Mouse (Mus musculus) megakaryocyte progenitor cell, adult 5-6 weeks (primary cell): ENCODE results near the gene Amot. TPM values are rescaled to one million over a fixed set of nuclear protein-coding genes. Genes with fewer than 3 reads are reported as not detected.

Experiments
- ATAC-seq: replicated peaks from 2 replicates; pipeline ENCODE4 v1.8.0; 2016; ENCODE audit warnings: mild to moderate bottlenecking, moderate TSS enrichment, inconsistent platforms; ENCODE audit not compliant: poor library complexity
- total RNA-seq, 2 experiments: library from RNA; stranded (forward) in 1 of 2; stranded (reverse) in 1 of 2; fragments of 157-497, 149-512 nt in 1 of 2; fragments of 200-1000 nt in 1 of 2; gene quantifications; 2 replicates each; pipeline versions ENCODE4 v1.2.3 to v1.2.4; 2015 to 2017

Amot gene
- total RNA-seq (2015) (7.9 and 10.9 TPM in 2 replicates), total RNA-seq (2017) (7.6 and 8.7 TPM in 2 replicates)

DNA sequence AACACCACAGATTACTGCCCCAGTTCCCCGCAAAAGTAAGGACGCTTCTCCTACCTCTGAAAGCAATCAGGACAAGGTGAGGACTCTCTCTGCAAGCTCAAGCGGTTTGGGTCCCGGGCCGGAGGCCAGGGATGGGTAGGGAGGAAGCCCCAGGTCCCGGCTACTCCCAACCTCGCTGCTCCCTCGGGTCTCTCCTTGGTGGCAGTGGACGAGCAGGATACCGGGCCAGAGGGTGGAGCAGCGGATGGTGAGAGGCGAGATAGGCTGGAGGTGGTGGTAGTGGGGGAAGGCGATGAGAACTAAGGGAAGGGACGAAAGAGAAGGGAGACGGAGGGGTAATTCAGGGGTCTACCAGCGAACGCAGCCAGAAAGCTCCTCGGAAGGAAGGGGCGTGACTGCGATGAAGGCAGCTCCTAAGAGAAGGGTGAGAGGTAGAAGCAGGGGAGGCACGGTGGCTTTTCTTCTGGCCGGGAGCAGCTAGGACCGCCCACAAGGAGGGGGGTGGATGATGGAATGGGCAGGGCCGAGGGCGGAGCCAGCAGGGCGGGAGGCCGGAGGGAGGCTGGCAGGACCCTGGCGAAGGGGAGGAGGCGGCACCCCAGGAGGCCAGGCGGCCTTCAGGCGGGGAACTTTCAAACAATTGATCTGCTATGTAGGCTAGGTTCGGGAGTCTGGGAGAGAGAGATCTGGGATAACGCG is at the start of gene Amot:
Gene Amot, minus strand, starts transcription at position 465 of the 699 bp plus-strand sequence.
- ATAC-seq: peak; percentile 86

GRCm38 (mm10) chrX:145545060-145545459 is 40.1 kb upstream of the Amot start:
- no peak for ATAC-seq

DNA sequence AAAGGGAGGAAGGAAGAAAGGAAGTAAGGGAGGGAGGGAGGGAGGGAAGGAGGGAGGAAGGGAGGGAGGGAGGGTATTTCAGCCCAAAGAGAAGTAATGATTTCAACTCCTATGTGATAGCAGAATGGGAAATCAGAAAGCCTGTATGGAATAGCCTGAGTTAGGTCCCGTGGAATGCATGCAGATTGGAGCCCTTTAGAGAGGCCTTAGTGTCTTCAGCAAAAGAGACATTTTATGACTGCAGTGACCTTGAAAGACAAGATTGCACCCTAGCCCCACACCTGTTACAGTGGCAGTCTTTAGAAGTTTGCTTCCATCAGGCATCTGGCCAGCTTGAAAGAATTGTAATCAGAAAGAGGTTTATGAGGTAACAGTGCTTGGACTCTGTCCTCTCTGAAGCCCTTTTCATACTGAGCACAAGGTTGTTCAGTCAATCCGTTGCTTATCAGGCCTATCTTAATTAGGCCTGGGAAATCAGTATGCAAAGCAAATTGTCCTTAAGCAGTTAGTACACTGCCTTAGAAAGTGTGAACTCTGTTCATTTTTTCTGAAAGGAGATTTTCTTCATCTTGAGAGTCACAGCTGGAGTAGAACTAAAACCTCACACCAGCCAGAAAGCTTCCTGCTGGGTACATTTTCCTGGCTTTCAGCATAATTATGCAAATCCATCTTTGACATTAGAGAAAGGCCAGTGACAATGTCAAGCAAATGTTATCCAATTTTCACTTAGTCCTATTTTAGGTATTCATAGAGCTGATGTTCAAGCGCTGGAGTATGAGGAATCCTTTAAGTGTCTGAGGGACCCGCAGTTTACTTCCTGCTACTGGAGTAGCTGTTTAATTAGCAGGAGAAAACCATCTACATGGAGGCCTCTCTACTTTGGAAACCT is 38.9 kb upstream of the Amot start:
- ATAC-seq: no peak

GRCm38 (mm10) chrX:145541050-145541449 is 36.1 kb upstream of the Amot start:
- no peak for ATAC-seq

DNA sequence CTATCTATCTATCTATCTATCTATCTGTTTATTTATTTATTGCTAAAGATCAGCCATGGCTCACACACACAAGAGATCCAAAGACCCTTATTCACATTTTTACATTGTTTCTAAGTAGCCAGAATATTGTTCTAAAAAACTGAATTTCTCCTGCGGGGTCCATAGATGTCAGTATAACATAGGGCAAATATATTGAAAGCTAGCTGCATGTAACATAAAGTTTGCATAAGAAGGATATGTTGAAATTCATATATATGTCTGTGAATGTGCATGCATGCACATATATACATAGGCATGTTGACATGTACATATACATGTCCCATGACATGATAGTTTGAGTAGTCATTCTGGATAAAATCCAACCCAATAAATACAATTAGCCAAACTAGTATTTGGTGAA is 35.3 kb upstream of the Amot start:
- no peak for ATAC-seq

DNA sequence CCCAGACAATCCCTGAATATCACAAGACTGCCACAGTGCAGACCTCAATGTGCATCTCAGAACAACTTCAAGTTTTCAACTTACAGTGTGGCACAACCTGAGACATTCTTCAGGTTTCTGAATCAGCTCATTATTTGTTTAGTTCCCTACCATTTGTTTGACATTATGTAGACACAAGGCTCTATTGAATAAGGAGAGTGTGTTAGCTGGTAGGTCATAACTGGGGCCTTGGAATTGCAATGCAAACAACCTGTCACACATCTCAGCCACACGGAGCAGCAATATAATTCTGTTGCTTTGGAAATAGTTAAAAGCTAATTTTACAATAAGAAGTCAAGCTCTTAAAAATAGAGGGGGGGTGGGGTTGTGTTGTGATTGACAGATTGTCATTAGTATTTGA is 24.6 kb upstream of the Amot start:
- no peak for ATAC-seq

- no peak for ATAC-seq
Measured at GRCm38 (mm10) chrX:145516322-145517066, 11.5 kb upstream of the Amot start.

- ATAC-seq: no peak
Measured at GRCm38 (mm10) chrX:145515498-145516158, 10.6 kb upstream of the Amot start.

DNA sequence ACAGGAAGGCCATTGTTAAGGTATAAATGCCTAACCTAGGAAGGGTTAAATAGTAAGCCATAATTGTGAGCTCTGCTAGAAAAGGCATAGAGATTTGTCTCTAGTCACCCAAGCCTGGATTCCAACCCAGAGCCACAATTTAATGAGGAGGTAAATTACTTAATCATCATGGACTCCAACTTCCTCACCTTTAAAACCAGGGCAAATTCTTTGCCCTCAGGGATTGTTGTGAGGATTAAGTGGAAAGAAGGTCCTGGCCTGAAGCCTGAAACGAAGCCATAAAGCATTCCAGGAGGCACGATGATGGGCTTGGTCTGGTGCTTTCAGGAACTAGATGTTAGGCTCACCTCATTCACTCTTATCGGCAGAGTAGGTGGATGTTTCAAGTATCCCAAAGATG is 5.7 kb upstream of the Amot start:
- ATAC-seq: no peak

GRCm38 (mm10) chrX:145505457-145506201 is 648 bp upstream of the Amot start:
- peak; percentile 85 for ATAC-seq

DNA sequence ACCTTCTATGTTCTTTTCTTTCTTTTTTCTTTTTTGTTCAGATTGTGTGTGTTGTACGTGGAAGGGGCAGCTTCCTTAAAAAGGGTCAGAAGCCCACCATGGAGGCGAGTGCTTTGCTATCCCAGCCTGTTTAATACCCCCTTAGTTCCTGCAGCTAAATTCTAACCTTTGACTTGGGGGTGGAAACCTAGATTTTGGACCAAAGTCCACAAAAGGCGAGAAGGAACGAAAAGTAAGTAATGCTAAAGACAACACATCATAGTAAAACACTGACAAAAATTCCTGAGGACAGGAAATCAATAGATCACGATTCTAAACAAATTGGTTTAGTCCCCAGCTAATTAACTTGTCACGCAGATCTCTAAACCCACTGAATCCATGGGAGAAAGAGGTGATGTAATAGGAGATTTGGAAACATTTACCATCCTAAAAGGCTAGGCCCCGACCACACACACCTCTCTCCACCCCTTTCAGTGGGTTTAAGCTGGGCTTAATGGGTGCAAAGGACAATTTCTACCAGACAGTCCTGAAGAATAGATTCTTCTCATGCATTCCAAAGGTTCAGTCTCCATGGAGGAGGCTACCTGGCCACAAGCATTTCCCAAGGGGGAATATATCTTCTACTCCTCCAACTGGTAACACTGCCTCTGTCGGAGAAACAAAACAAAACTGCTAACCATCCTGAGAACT is 3.2 kb downstream of the Amot start:
- no peak for ATAC-seq

GRCm38 (mm10) chrX:145499101-145499500 is 5.9 kb downstream of the Amot start:
- no peak for ATAC-seq

DNA sequence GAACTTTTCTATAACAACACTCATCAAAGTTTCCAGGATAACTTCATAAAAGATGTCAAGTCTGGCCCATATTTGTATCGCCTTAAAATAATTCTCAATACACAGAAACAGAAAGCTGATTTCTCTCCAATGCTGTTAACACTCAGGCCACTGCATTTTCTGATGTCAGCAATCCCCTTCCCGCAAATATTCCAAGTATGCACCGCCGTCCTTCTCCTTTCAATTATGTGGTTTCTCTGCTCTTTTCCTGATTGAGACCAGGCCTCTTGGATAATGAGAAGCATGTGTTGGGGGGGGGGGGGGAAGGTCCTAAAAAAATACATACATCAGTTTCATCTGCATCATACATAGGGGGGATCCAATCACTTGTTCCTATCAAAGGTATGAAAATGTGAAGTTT is 6.3 kb downstream of the Amot start:
- no peak for ATAC-seq

GRCm38 (mm10) chrX:145497486-145497885 is 7.5 kb downstream of the Amot start:
- ATAC-seq: no peak

- ATAC-seq: no peak
Measured at GRCm38 (mm10) chrX:145495381-145495780, 9.6 kb downstream of the Amot start.

GRCm38 (mm10) chrX:145490821-145491220 is 14.2 kb downstream of the Amot start:
- no peak for ATAC-seq

- ATAC-seq: no peak
Measured at GRCm38 (mm10) chrX:145490417-145490816, 14.6 kb downstream of the Amot start.

GRCm38 (mm10) chrX:145489950-145490349 is 15.0 kb downstream of the Amot start:
- no peak for ATAC-seq

- no peak for ATAC-seq
Measured at GRCm38 (mm10) chrX:145485495-145485894, 19.5 kb downstream of the Amot start.
